Mouse (Mus musculus): ENCODE results near the gene Ccdc92b.

Gene Ccdc92b

GRCm38 (mm10) chr11:74652791-74653191 lies 33.4 kb downstream of the Ccdc92b start:
- DNase-seq (ENCODE audit: low read depth, low spot score): no peak

- no peak for DNase-seq (ENCODE audit: low read depth, low spot score)
These were observed 34.0 kb downstream of the Ccdc92b start for GRCm38 (mm10) chr11:74653385-74653784.

GRCm38 (mm10) chr11:74655941-74656340 lies 36.5 kb downstream of the Ccdc92b start:
- DNase-seq (ENCODE audit: low read depth, low spot score): no peak

- no peak for DNase-seq (ENCODE audit: low read depth, low spot score)
These were observed 40.9 kb downstream of the Ccdc92b start for GRCm38 (mm10) chr11:74660336-74660735.

GRCm38 (mm10) chr11:74661641-74662040 lies 42.2 kb downstream of the Ccdc92b start:
- no peak for DNase-seq (ENCODE audit: low read depth, low spot score)

- no peak for DNase-seq (ENCODE audit: low read depth, low spot score)
These were observed 42.8 kb downstream of the Ccdc92b start for GRCm38 (mm10) chr11:74662221-74662620.

GRCm38 (mm10) chr11:74664279-74664678 lies 44.9 kb downstream of the Ccdc92b start:
- DNase-seq (ENCODE audit: low read depth, low spot score): no peak

- no peak for DNase-seq (ENCODE audit: low read depth, low spot score)
These were observed 45.5 kb downstream of the Ccdc92b start for GRCm38 (mm10) chr11:74664906-74665305.

- no peak for DNase-seq (ENCODE audit: low read depth, low spot score)
These were observed 46.4 kb downstream of the Ccdc92b start for GRCm38 (mm10) chr11:74665631-74666283.

GRCm38 (mm10) chr11:74666284-74666652 lies 46.9 kb downstream of the Ccdc92b start:
- no peak for DNase-seq (ENCODE audit: low read depth, low spot score)

- no peak for DNase-seq (ENCODE audit: low read depth, low spot score)
These were observed 47.6 kb downstream of the Ccdc92b start for GRCm38 (mm10) chr11:74666776-74667581.

GRCm38 (mm10) chr11:74667582-74668010 lies 48.2 kb downstream of the Ccdc92b start:
- DNase-seq (ENCODE audit: low read depth, low spot score): no peak

GRCm38 (mm10) chr11:74668466-74668865 lies 49.1 kb downstream of the Ccdc92b start:
- no peak for DNase-seq (ENCODE audit: low read depth, low spot score)

GRCm38 (mm10) chr11:74668971-74669370 lies 49.6 kb downstream of the Ccdc92b start:
- no peak for DNase-seq (ENCODE audit: low read depth, low spot score)

GRCm38 (mm10) chr11:74670151-74670550 lies 50.7 kb downstream of the Ccdc92b start:
- no peak for DNase-seq (ENCODE audit: low read depth, low spot score)

- DNase-seq (ENCODE audit: low read depth, low spot score): no peak
These were observed 51.6 kb downstream of the Ccdc92b start for GRCm38 (mm10) chr11:74671013-74671412.

- no peak for DNase-seq (ENCODE audit: low read depth, low spot score)
These were observed 52.4 kb downstream of the Ccdc92b start for GRCm38 (mm10) chr11:74671839-74672238.

- DNase-seq (ENCODE audit: low read depth, low spot score): no peak
These were observed 53.6 kb downstream of the Ccdc92b start for GRCm38 (mm10) chr11:74672901-74673513.

GRCm38 (mm10) chr11:74673561-74673960 lies 54.2 kb downstream of the Ccdc92b start:
- no peak for DNase-seq (ENCODE audit: low read depth, low spot score)

- DNase-seq (ENCODE audit: low read depth, low spot score): no peak
These were observed 55.3 kb downstream of the Ccdc92b start for GRCm38 (mm10) chr11:74674713-74675112.

- peak; percentile 76 for DNase-seq (ENCODE audit: low read depth, low spot score)
These were observed 55.8 kb downstream of the Ccdc92b start for GRCm38 (mm10) chr11:74675156-74675555.

Data from telencephalon, adult 2 months (tissue).